ENCODE assay signal across 7 mouse cellular contexts in the genomic region with DNA sequence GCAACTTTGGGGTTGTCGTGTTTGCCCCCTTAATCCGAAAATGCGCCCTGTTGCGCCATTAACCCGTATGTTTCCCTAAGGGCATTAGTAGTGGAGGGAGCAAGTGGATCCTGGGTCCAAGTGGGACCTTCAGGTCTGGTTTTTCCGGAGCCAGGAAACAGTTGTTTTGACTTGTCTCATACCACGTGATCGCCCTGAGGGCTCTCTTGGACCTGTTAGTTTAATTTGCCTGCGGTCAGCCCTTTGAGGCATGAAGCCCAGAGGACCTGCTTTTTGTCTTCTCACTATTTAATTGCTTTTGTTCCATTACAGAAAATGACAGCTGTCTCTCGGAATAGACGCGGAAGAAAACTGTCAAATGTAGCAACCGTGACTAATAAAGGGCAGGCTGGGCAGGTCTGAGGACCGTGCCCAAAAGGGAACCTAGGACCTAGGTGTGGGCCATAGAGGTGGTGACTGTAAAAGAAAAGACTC. TPM values are rescaled to one million over a fixed set of nuclear protein-coding genes. Genes with fewer than 3 reads are reported as not detected.
DNase-seq lines count a peak whose midpoint lies in the region; ATAC-seq and TF ChIP-seq lines count a peak whose summit lies in the region.

No protein-coding gene starts in this region.

- peak overlapping the region; percentile 89 for H3K4me2 ChIP-seq in forebrain, embryonic 14.5 days (ENCODE audit: low read length)
- H3K4me2 ChIP-seq in liver, embryonic 13.5 days = peak overlapping the region; percentile 79
- peak overlapping the region; percentile 67 for H3K4me2 ChIP-seq in neural tube, embryonic 14.5 days (ENCODE audit: low read depth, low read length)

- H3K9ac ChIP-seq in forebrain, embryonic 14.5 days (ENCODE audit: low read length) = peak overlapping the region; percentile 85
- H3K9ac ChIP-seq in liver, embryonic 13.5 days = peak overlapping the region; percentile 63
- H3K9ac ChIP-seq in neural tube, embryonic 14.5 days (replicated peaks; ENCODE audit: low read depth, low read length) = peak overlapping the region; percentile 49

- no peaks in the 10 kb centered on the region for H3K27me3 ChIP-seq in E14TG2a.4 (ENCODE audit: insufficient read depth, low read length)
- H3K27me3 ChIP-seq in forebrain, embryonic 14.5 days (replicated peaks; ENCODE audit: control insufficient read depth, insufficient read depth, low read length) = no peaks in the 10 kb centered on the region
- 0 out of 2 replicates have a peak, but pooled peaks cover 7% of the 10 kb centered on the region for H3K27me3 ChIP-seq in liver, embryonic 13.5 days
- H3K27me3 ChIP-seq in neural tube, embryonic 14.5 days (ENCODE audit: control insufficient read depth, insufficient read depth, low read length) = no peaks in the 10 kb centered on the region

- 0 out of 2 replicates have a peak overlapping the region, but pooled peaks have one; percentile 54 for H3K27ac ChIP-seq in forebrain, embryonic 14.5 days (ENCODE audit: low read depth, low read length)
- no peak overlapping the region for H3K27ac ChIP-seq in liver, embryonic 13.5 days
- peak overlapping the region; percentile 45; the same call in 1 of the 2 replicates for H3K27ac ChIP-seq in neural tube, embryonic 14.5 days (ENCODE audit: low read depth, low read length)

- peaks cover 59% of the 10 kb centered on the region for H3K4me1 ChIP-seq in E14TG2a.4 (replicated peaks; ENCODE audit: low read depth, low read length)
- 0 out of 2 replicates have a peak, but pooled peaks cover 6% of the 10 kb centered on the region for H3K4me1 ChIP-seq in forebrain, embryonic 14.5 days (ENCODE audit: control insufficient read depth, insufficient read depth, low read length)
- peaks cover 26% of the 10 kb centered on the region for H3K4me1 ChIP-seq in liver, embryonic 13.5 days (replicated peaks)
- H3K4me1 ChIP-seq in neural tube, embryonic 14.5 days (ENCODE audit: control insufficient read depth, insufficient read depth, low read length) = peaks cover 7% of the 10 kb centered on the region; the same call in 1 of the 2 replicates

- peaks cover 30% of the 10 kb centered on the region for H3K36me3 ChIP-seq in E14TG2a.4 (ENCODE audit: insufficient read depth, low read length)
- H3K36me3 ChIP-seq in forebrain, embryonic 14.5 days (ENCODE audit: control insufficient read depth, insufficient read depth, low read length) = no peaks in the 10 kb centered on the region
- H3K36me3 ChIP-seq in liver, embryonic 13.5 days = no peaks in the 10 kb centered on the region
- no peaks in the 10 kb centered on the region for H3K36me3 ChIP-seq in neural tube, embryonic 14.5 days (ENCODE audit: control insufficient read depth, insufficient read depth, low read length)

- DNase-seq in A20 (ENCODE audit: low read depth, low spot score) = peak; percentile 92
- DNase-seq in forebrain, embryonic 14.5 days (ENCODE audit: low spot score) = no peak
- no peak for DNase-seq in liver, embryonic 13.5 days
- no peak for DNase-seq in cerebellum, adult 9-11 months
- no peak for DNase-seq in right cerebral cortex, postnatal 10 days (ENCODE audit: low spot score in 2 of 2)

- WGBS in forebrain, embryonic 14.5 days = 3% methylated on average over 14 of the region's 14 CpGs
- WGBS in liver, embryonic 13.5 days (ENCODE audit: insufficient replicate concordance) = 7% methylated on average over 14 of the region's 14 CpGs
- 1% methylated on average over 14 of the region's 14 CpGs for WGBS in neural tube, embryonic 14.5 days

- H3K9me3 ChIP-seq in E14TG2a.4 (ENCODE audit: low read length) = no peaks in the 10 kb centered on the region
- H3K9me3 ChIP-seq in forebrain, embryonic 14.5 days (replicated peaks; ENCODE audit: control insufficient read depth, low read length) = no peaks in the 10 kb centered on the region
- H3K9me3 ChIP-seq in liver, embryonic 13.5 days (replicated peaks) = no peaks in the 10 kb centered on the region
- no peaks in the 10 kb centered on the region for H3K9me3 ChIP-seq in neural tube, embryonic 14.5 days (ENCODE audit: control insufficient read depth, low read length)

- H3K4me3 ChIP-seq in E14TG2a.4 (replicated peaks; ENCODE audit: low read length) = peak overlapping the region; percentile 93
- peak overlapping the region; percentile 82 for H3K4me3 ChIP-seq in forebrain, embryonic 14.5 days (ENCODE audit: low read depth, low read length)
- peak overlapping the region; percentile 90 for H3K4me3 ChIP-seq in liver, embryonic 13.5 days (replicated peaks)
- peak overlapping the region; percentile 62 for H3K4me3 ChIP-seq in neural tube, embryonic 14.5 days (ENCODE audit: low read depth, low read length)

- TF ChIP-seq CTCF in E14TG2a.4 (conservative IDR thresholded peaks at IDR 0.05; ENCODE audit: low read length) = no peak

- peak; percentile 44; the same call in 1 of the 2 replicates for ATAC-seq in forebrain, embryonic 14.5 days
- peak; percentile 14; the same call in 1 of the 2 replicates for ATAC-seq in liver, embryonic 13.5 days (ENCODE audit: low read depth)
- ATAC-seq in neural tube, embryonic 14.5 days (ENCODE audit: low read depth) = peak; percentile 57

RNA-seq across cellular contexts. Expression of a gene that starts 0.5 kb away (rescaled TPM):
- 7.5 and 10.0 TPM in 2 replicates for polyA plus RNA-seq in forebrain, embryonic 14.5 days (2014; fragmentation: Nextera tagmentation; extraction: Ambion mirVana)
- 2.8 and 3.8 TPM in 2 replicates for polyA plus RNA-seq in liver, embryonic 13.5 days (2015; fragmentation: Nextera tagmentation; extraction: Ambion mirVana)
- 9.5 and 11.1 TPM in 2 replicates for polyA plus RNA-seq in neural tube, embryonic 14.5 days (2014; fragmentation: Nextera tagmentation; extraction: Ambion mirVana)

RNA-seq across cellular contexts. Expression of a gene that starts 49.5 kb away (rescaled TPM):
- 1.5 and 2.3 TPM in 2 replicates for polyA plus RNA-seq in forebrain, embryonic 14.5 days (2014; fragmentation: Nextera tagmentation; extraction: Ambion mirVana)
- polyA plus RNA-seq in liver, embryonic 13.5 days (2015; fragmentation: Nextera tagmentation; extraction: Ambion mirVana) = 1.6 and 1.8 TPM in 2 replicates
- 3.9 and 4.1 TPM in 2 replicates for polyA plus RNA-seq in neural tube, embryonic 14.5 days (2014; fragmentation: Nextera tagmentation; extraction: Ambion mirVana)
